Comparison of ENCODE assay signal across 9 mouse cellular contexts in genomic region chr1:64078747-64079211, GRCm38 (mm10). TPM values are rescaled to one million over a fixed set of nuclear protein-coding genes. Genes with fewer than 3 reads are reported as not detected.
DNase-seq lines count a peak whose midpoint lies in the region; ATAC-seq and TF ChIP-seq lines count a peak whose summit lies in the region.
"Had no signal": no experiment of that assay in that cellular context is flagged by ENCODE, and none has a peak within 500 bp of the region (broad histone marks: within the 10 kb centered on the region; RNA-seq: fewer than 3 reads in every experiment).

No protein-coding gene starts in this region.

- WGBS in heart, embryonic 11.5 days (ENCODE audit: insufficient replicate concordance): 70% methylated on average over 20 of the region's 20 CpGs
- WGBS in embryonic facial prominence, embryonic 13.5 days: 86% methylated on average over 20 of the region's 20 CpGs
- 75% methylated on average over 19 of the region's 20 CpGs for WGBS in kidney, embryonic 15.5 days

- no peak overlapping the region for H3K27ac ChIP-seq in heart, embryonic 11.5 days (ENCODE audit: low read depth, low read length)
- H3K27ac ChIP-seq in ES-E14 (ENCODE audit: insufficient read depth, low read depth, low read length, poor library complexity, severe bottlenecking): no peak overlapping the region
- H3K27ac ChIP-seq in embryonic facial prominence, embryonic 13.5 days: no peak overlapping the region
- no peak overlapping the region for H3K27ac ChIP-seq in kidney, embryonic 15.5 days
- H3K27ac ChIP-seq: kidney, postnatal 0 days had no signal

- H3K36me3 ChIP-seq in heart, embryonic 11.5 days (ENCODE audit: control insufficient read depth, insufficient read depth, low read length): peaks cover 13% of the 10 kb centered on the region
- peaks cover 2% of the 10 kb centered on the region; the same call in 1 of the 2 replicates for H3K36me3 ChIP-seq in ES-E14 (ENCODE audit: control insufficient read depth, insufficient read depth, low read length, poor library complexity, severe bottlenecking)
- H3K36me3 ChIP-seq in embryonic facial prominence, embryonic 13.5 days: peaks cover 25% of the 10 kb centered on the region
- H3K36me3 ChIP-seq in kidney, embryonic 15.5 days: peaks cover 40% of the 10 kb centered on the region

- no peak; the same call in 1 of the 2 replicates for ATAC-seq in heart, embryonic 11.5 days (replicated peaks; ENCODE audit: insufficient number of reproducible peaks, low FRiP score, low TSS enrichment)
- 0 out of 2 replicates have a peak, but pooled peaks have one; percentile 26 for ATAC-seq in embryonic facial prominence, embryonic 13.5 days (ENCODE audit: insufficient number of reproducible peaks, insufficient read depth, low FRiP score, low TSS enrichment, low read depth)
- peak; percentile 43; the same call in 1 of the 2 replicates for ATAC-seq in kidney, embryonic 15.5 days (replicated peaks; ENCODE audit: low FRiP score)

- in situ Hi-C loops in ES-E14 (cut with MboI; ENCODE audit: low sequenced_read_pairs in 2 of 2, unreplicated experiment in 2 of 2): no loop called here

- no peak overlapping the region for H3K4me3 ChIP-seq in heart, embryonic 11.5 days (ENCODE audit: low read depth, low read length)
- H3K4me3 ChIP-seq in ES-E14 (ENCODE audit: insufficient read depth in 1 of 2, low read depth in 1 of 2, low read length in 2 of 2, poor library complexity in 1 of 2, severe bottlenecking in 1 of 2): peak overlapping the region; percentile 38 to 56; a peak in 3 of 4 replicates
- H3K4me3 ChIP-seq in embryonic facial prominence, embryonic 13.5 days: no peak overlapping the region
- H3K4me3 ChIP-seq in kidney, embryonic 15.5 days (replicated peaks): no peak overlapping the region

- no peaks in the 10 kb centered on the region for H3K27me3 ChIP-seq in heart, embryonic 11.5 days (ENCODE audit: control insufficient read depth, insufficient read depth, low read length)
- H3K27me3 ChIP-seq in embryonic facial prominence, embryonic 13.5 days: no peaks in the 10 kb centered on the region
- no peaks in the 10 kb centered on the region for H3K27me3 ChIP-seq in kidney, embryonic 15.5 days

- DNase-seq in heart, adult 11 months: peak; percentile 98
- DNase-seq in ES-E14 (ENCODE audit: low read depth, low spot score): no peak
- peak; percentile 81 for DNase-seq in retina, postnatal 7 days (ENCODE audit: low read depth, low spot score)
- no peak for DNase-seq in adrenal gland, postnatal 14 days
- no peak for DNase-seq in lung, adult 18-20 months

- no peak overlapping the region for H3K9ac ChIP-seq in heart, embryonic 11.5 days (ENCODE audit: low read depth, low read length)
- no peak overlapping the region for H3K9ac ChIP-seq in ES-E14 (ENCODE audit: insufficient read depth, low read depth, low read length, poor library complexity, severe bottlenecking)
- H3K9ac ChIP-seq in embryonic facial prominence, embryonic 13.5 days: no peak overlapping the region
- H3K9ac ChIP-seq in kidney, embryonic 15.5 days: no peak overlapping the region

- no peaks in the 10 kb centered on the region for H3K9me3 ChIP-seq in heart, embryonic 11.5 days (replicated peaks; ENCODE audit: control insufficient read depth, low read length)
- H3K9me3 ChIP-seq in ES-E14 (ENCODE audit: control insufficient read depth, insufficient read depth, low read depth, low read length): no peaks in the 10 kb centered on the region
- no peaks in the 10 kb centered on the region for H3K9me3 ChIP-seq in embryonic facial prominence, embryonic 13.5 days
- no peaks in the 10 kb centered on the region for H3K9me3 ChIP-seq in kidney, embryonic 15.5 days (replicated peaks)

- peaks cover 8% of the 10 kb centered on the region for H3K4me1 ChIP-seq in heart, embryonic 11.5 days (ENCODE audit: control insufficient read depth, insufficient read depth, low read length)
- H3K4me1 ChIP-seq in ES-E14 (ENCODE audit: control insufficient read depth in 2 of 2, insufficient read depth in 2 of 2, low read length in 2 of 2, poor library complexity in 1 of 2): peaks cover 4 to 5% of the 10 kb centered on the region in 2 experiments; a peak in 2 of 4 replicates
- H3K4me1 ChIP-seq in embryonic facial prominence, embryonic 13.5 days: no peaks in the 10 kb centered on the region
- peaks cover 12% of the 10 kb centered on the region for H3K4me1 ChIP-seq in kidney, embryonic 15.5 days

- H3K4me2 ChIP-seq in heart, embryonic 11.5 days: no peak overlapping the region
- no peak overlapping the region for H3K4me2 ChIP-seq in embryonic facial prominence, embryonic 13.5 days
- H3K4me2 ChIP-seq in kidney, embryonic 15.5 days: no peak overlapping the region

TF ChIP-seq in ES-E14, 5 proteins besides CTCF, POLR2A, EP300 and RAD21:
- TF ChIP-seq HCFC1 (IDR thresholded peaks at IDR 0.05; ENCODE audit: borderline replicate concordance, insufficient read depth, low read length) (no peak), MAFK (IDR thresholded peaks at IDR 0.05; ENCODE audit: insufficient read depth, low read depth, low read length) (no peak), CHD2 (IDR thresholded peaks at IDR 0.05; ENCODE audit: low read depth, low read length) (no peak), ZNF384 (IDR thresholded peaks at IDR 0.05; ENCODE audit: low read depth, low read length) (no peak), ZC3H11A (IDR thresholded peaks at IDR 0.05; ENCODE audit: borderline replicate concordance, low read depth, low read length) (no peak)

RNA-seq across cellular contexts. Expression of gene Klf7, which starts 43.3 kb away (rescaled TPM):
- polyA plus RNA-seq in heart, embryonic 11.5 days (2014; fragmentation: Nextera tagmentation; extraction: Ambion mirVana): 14.5 and 16.2 TPM in 2 replicates
- 10.8 and 14.7 TPM in 2 replicates for total RNA-seq in ES-E14 (2012; rRNA removed)
- polyA plus RNA-seq in embryonic facial prominence, embryonic 13.5 days (2015; fragmentation: Nextera tagmentation; extraction: Ambion mirVana): 19.5 and 23.5 TPM in 2 replicates
- 23.3 and 23.9 TPM in 2 replicates for polyA plus RNA-seq in kidney, embryonic 15.5 days (2015; fragmentation: Nextera tagmentation; extraction: Ambion mirVana)
- total RNA-seq in adrenal gland, postnatal 14 days (2021): 18.3 and 20.2 TPM in 2 replicates

Comparison
In these comparisons a context has a peak if more than half of its experiments do, and no peak if none do; other contexts are left out.
1. DNase-seq: peak in heart, adult 11 months (single experiment) and retina, postnatal 7 days (single experiment); none in ES-E14 (single experiment), adrenal gland, postnatal 14 days (single experiment) and lung, adult 18-20 months (0 of 2).
2. H3K4me3 ChIP-seq: peak in ES-E14 (2 of 2); none in heart, embryonic 11.5 days (single experiment), embryonic facial prominence, embryonic 13.5 days (single experiment) and kidney, embryonic 15.5 days (single experiment).